Mouse (Mus musculus): Measurements from ENCODE around the gene Onecut3. TPM values are rescaled to one million over a fixed set of nuclear protein-coding genes. Genes with fewer than 3 reads are reported as not detected.

Gene Onecut3
- polyA plus RNA-seq (2012; rRNA removed), result 5.6 and 6.1 TPM in 2 replicates

DNA sequence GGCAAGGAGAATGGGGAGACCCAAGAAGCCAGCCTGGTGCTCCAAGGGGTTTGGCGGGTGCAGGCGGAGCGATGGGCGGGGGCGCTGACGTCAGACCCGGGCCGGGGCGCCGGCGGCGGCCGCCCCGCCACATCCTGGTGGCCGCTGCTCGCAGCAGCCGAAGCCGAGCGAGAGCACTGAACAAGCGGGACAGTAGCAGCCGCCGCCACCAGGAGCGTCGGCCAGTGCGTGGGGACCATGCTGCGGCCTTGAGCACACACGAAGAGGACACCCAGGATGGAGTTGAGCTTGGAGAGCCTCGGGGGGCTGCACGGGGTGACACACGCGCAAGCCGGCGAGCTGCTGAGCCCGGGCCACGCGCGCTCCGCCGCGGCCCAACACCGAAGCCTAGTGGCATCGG is at the start of gene Onecut3:
Gene Onecut3, plus strand, starts transcription at position 104 of the 400 bp plus-strand sequence.

DNA sequence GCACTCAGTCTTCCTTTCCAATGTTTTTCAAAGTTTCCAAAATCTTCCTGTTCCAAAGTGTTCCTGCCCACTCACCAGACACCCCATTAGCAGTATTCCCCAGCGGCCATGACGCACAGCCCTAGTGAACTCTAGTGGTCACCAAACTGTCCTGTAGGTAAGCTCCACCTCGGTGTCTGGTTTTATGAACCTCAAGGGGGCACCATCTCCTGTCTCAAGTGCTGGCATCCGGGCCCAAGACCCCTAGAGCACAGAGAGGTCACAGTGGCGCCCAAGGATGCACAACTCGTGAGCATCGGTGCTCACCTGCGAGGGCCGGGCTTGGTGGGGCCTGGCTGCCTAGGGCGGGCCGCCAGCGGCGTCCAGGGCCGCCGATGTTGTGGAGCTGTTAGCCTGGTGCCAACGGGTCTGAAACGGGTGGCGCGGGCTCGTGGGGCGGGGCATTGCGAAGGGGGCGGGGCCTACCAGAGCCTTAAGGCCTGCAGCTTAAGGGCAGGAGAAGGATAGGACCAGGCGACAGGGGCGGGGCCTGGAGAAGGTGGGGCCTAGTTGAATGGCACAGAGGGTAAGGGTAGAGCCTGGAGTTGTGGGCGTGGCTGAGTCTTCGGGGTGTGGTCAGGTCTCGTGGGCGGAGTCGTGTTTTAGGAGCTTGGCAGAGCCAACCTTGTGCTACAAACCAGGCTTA is 44.2 kb downstream of the Onecut3 start, which contains the start of gene Atp8b3:
Gene Atp8b3, minus strand, starts transcription at position 415 of the 685 bp plus-strand sequence.

DNA sequence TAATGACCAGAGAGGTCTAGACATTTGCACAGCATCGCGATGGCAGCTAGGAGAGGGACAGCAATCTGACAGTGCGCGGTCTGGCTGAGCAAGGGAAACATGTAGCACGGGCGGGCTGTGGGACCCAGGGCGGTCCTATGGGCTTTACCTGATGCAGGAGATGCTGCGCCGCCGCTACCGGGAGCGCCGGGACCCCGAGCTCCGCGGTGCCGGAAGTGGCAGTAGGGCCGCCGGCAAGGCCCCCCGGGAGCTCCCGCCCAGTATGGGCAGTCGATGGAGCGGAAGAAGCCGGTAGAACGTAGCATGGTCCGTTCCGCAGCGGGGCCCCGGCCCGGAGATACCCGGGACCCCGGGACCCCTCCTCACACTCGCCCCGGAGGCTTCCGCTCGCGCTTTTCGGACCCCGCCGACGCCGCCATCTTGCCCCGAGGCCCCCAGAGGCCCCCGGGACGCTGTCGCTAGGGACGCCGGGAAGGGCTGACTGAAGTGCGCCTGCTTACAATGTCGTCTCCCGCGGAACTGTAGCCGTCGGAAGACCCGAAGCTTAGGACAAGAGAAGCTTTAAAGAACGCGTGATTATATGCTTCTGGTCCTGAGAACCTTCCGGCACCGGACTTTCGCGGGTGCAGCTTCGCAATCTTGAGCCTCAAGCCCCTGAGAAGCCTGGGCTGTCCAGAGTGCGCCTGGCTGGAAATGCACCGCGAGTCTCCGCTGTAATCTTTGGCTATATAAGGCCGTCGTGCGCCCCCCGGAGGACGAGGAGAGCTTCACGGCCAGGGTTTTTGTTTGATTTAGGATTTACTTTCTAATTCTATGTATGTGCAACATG is 66.7 kb downstream of the Onecut3 start, which contains the start of gene Rexo1:
Gene Rexo1, minus strand, starts transcription at position 445 of the 829 bp plus-strand sequence.

Other genes with a start within 250 kb of the Onecut3 start
- gene Ndufs7, start 245.7 kb upstream of the Onecut3 start, polyA plus RNA-seq (2012; rRNA removed), result 188 and 220 TPM in 2 replicates
- gene Gamt, start 233.8 kb upstream of the Onecut3 start, polyA plus RNA-seq (2012; rRNA removed), result 11.8 and 25.1 TPM in 2 replicates
- gene Dazap1, start 233.3 kb upstream of the Onecut3 start, polyA plus RNA-seq (2012; rRNA removed), result 156 and 213 TPM in 2 replicates
- 3,440 and 4,629 TPM in 2 replicates for gene Rps15, start 202.4 kb upstream of the Onecut3 start, polyA plus RNA-seq (2012; rRNA removed)
- gene Apc2, start 198.9 kb upstream of the Onecut3 start, polyA plus RNA-seq (2012; rRNA removed), result 48.8 and 63.3 TPM in 2 replicates
- 30.4 and 34.3 TPM in 2 replicates for gene 2310011J03Rik, start 174.3 kb upstream of the Onecut3 start, polyA plus RNA-seq (2012; rRNA removed)
- 3.1 and 4.9 TPM in 2 replicates for gene Pcsk4, start 165.3 kb upstream of the Onecut3 start, polyA plus RNA-seq (2012; rRNA removed)
- 2.0 and 3.5 TPM in 2 replicates for gene Reep6, start 164.9 kb upstream of the Onecut3 start, polyA plus RNA-seq (2012; rRNA removed)
- 0.52 and 0.75 TPM in 2 replicates for gene Adamtsl5, start 146.4 kb upstream of the Onecut3 start, polyA plus RNA-seq (2012; rRNA removed)
- 0.26 and 0.29 TPM in 2 replicates for gene Plk5, start 138.4 kb upstream of the Onecut3 start, polyA plus RNA-seq (2012; rRNA removed)
- 57.7 and 74.4 TPM in 2 replicates for gene Mex3d, start 107.2 kb upstream of the Onecut3 start, polyA plus RNA-seq (2012; rRNA removed)
- 289 and 353 TPM in 2 replicates for gene Mbd3, start 95.3 kb upstream of the Onecut3 start, polyA plus RNA-seq (2012; rRNA removed)
- gene Uqcr11, start 88.0 kb upstream of the Onecut3 start, polyA plus RNA-seq (2012; rRNA removed), result 428 and 554 TPM in 2 replicates
- gene Tcf3, start 61.2 kb upstream of the Onecut3 start, polyA plus RNA-seq (2012; rRNA removed), result 222 and 230 TPM in 2 replicates
- gene Atp8b3, start 44.3 kb downstream of the Onecut3 start, polyA plus RNA-seq (2012; rRNA removed), result 0.43 and 0.58 TPM in 2 replicates
- 43.3 and 54.8 TPM in 2 replicates for gene Rexo1, start 66.7 kb downstream of the Onecut3 start, polyA plus RNA-seq (2012; rRNA removed)
- 10.5 and 12.0 TPM in 2 replicates for gene Klf16, start 82.5 kb downstream of the Onecut3 start, polyA plus RNA-seq (2012; rRNA removed)
- 97.0 and 107 TPM in 2 replicates for gene Abhd17a, start 95.5 kb downstream of the Onecut3 start, polyA plus RNA-seq (2012; rRNA removed)
- gene Scamp4, start 108.0 kb downstream of the Onecut3 start, polyA plus RNA-seq (2012; rRNA removed), result 48.7 and 54.0 TPM in 2 replicates
- 9.7 and 11.8 TPM in 2 replicates for gene Adat3, start 108.0 kb downstream of the Onecut3 start, polyA plus RNA-seq (2012; rRNA removed)
- 5.1 and 5.9 TPM in 2 replicates for gene Gm49322, start 111.2 kb downstream of the Onecut3 start, polyA plus RNA-seq (2012; rRNA removed)
- gene Csnk1g2, start 128.0 kb downstream of the Onecut3 start, polyA plus RNA-seq (2012; rRNA removed), result 169 and 230 TPM in 2 replicates
- 65.9 and 84.8 TPM in 2 replicates for gene Btbd2, start 162.2 kb downstream of the Onecut3 start, polyA plus RNA-seq (2012; rRNA removed)
- 86.7 and 103 TPM in 2 replicates for gene Mknk2, start 183.3 kb downstream of the Onecut3 start, polyA plus RNA-seq (2012; rRNA removed)
- 21.9 and 34.8 TPM in 2 replicates for gene Mob3a, start 207.1 kb downstream of the Onecut3 start, polyA plus RNA-seq (2012; rRNA removed)
- 24.8 and 32.5 TPM in 2 replicates for gene Izumo4, start 207.3 kb downstream of the Onecut3 start, polyA plus RNA-seq (2012; rRNA removed)
- 112 and 113 TPM in 2 replicates for gene Ap3d1, start 247.4 kb downstream of the Onecut3 start, polyA plus RNA-seq (2012; rRNA removed)